Mouse (Mus musculus) neural tube, embryonic 14.5 days (tissue): ENCODE data around the gene Sec16a. TPM values are rescaled to one million over a fixed set of nuclear protein-coding genes. Genes with fewer than 3 reads are reported as not detected.

Source experiments
- ATAC-seq: fragments of 200-750 bp; cut with Nextera tagmentation; 2 replicates; pipeline ENCODE4 v1.8.0; 2017; ENCODE audit warnings: low read depth, mild to moderate bottlenecking, moderate TSS enrichment, moderate library complexity
- H3K27ac ChIP-seq: fragments of 300-500 bp; sonication (generic); 2 replicates; pipeline ENCODE4 v1.5.1; 2014; ENCODE audit warnings: low read depth, mild to moderate bottlenecking, control low read depth, low read length, moderate library complexity, mixed read lengths
- H3K27me3 ChIP-seq: fragments of 300-500 bp; sonication (generic); 2 replicates; pipeline ENCODE4 v1.6.1; 2014; ENCODE audit warnings: low read length; ENCODE audit not compliant: control insufficient read depth, insufficient read depth
- H3K36me3 ChIP-seq: fragments of 300-500 bp; sonication (generic); 2 replicates; pipeline ENCODE4 v1.6.1; 2014; ENCODE audit warnings: low read length, mixed read lengths; ENCODE audit not compliant: control insufficient read depth, insufficient read depth
- H3K4me1 ChIP-seq: fragments of 300-500 bp; sonication (generic); 2 replicates; pipeline ENCODE4 v1.6.1; 2014; ENCODE audit warnings: low read length; ENCODE audit not compliant: control insufficient read depth, insufficient read depth
- H3K4me2 ChIP-seq: fragments of 300-500 bp; sonication (generic); 2 replicates; pipeline ENCODE4 v1.6.1; 2014; ENCODE audit warnings: mild to moderate bottlenecking, low read depth, low read length, control low read depth
- H3K4me3 ChIP-seq: fragments of 300-500 bp; sonication (generic); 2 replicates; pipeline ENCODE4 v1.5.1; 2014; ENCODE audit warnings: low read depth, low read length, control low read depth, mixed read lengths
- H3K9ac ChIP-seq: fragments of 300-500 bp; sonication (generic); replicated peaks from 2 replicates; pipeline ENCODE4 v1.6.1; 2014; ENCODE audit warnings: low read depth, mild to moderate bottlenecking, control low read depth, low read length, mixed read lengths
- H3K9me3 ChIP-seq: fragments of 300-500 bp; sonication (generic); 2 replicates; pipeline ENCODE4 v1.6.1; 2016; ENCODE audit warnings: low read length; ENCODE audit not compliant: control insufficient read depth
- WGBS: fragments of 180-500 bp; shearing (Covaris S2); extraction: QIAGEN DNeasy Blood & Tissue Kit; methylation state at CpG from one replicate; pipeline ENCODE4 v1.1.7; 2014; 5-methylcytosine and 5-hydroxymethylcytosine counted together
- polyA plus RNA-seq: library from polyadenylated mRNA; unstranded; fragments of >200 nt; fragmentation: Nextera tagmentation; extraction: Ambion mirVana; gene quantifications from 2 replicates; pipeline ENCODE4 v1.2.1, GENCODE M21; 2014

Gene Sec16a
- polyA plus RNA-seq, 1 experiment from 2014 or later, result 27.2 TPM

- no peaks in the 10 kb centered on the region for H3K27me3 ChIP-seq
- peaks cover 74% of the 10 kb centered on the region for H3K4me1 ChIP-seq
- 0 out of 2 replicates have a peak overlapping the region, but pooled peaks have one; percentile 21 for H3K9ac ChIP-seq
- H3K36me3 ChIP-seq, result peaks cover 3% of the 10 kb centered on the region; the same call in 1 of the 2 replicates
- WGBS, result 4% methylated on average over 7 of the region's 7 CpGs
- H3K4me2 ChIP-seq, result peak overlapping the region; percentile 35; the same call in 1 of the 2 replicates
- H3K9me3 ChIP-seq, result no peaks in the 10 kb centered on the region
- ATAC-seq, result no peak
- H3K4me3 ChIP-seq, result no peak overlapping the region
- H3K27ac ChIP-seq, result peak overlapping the region; percentile 88
Observed at GRCm38 (mm10) chr2:26485710-26486109, 40.7 kb upstream of the Sec16a start.

GRCm38 (mm10) chr2:26485278-26485677 lies 40.3 kb upstream of the Sec16a start:
- Histone ChIP-seq H3K27me3 (no peaks in the 10 kb centered on the region), H3K27ac (peak overlapping the region; percentile 88), H3K4me3 (no peak overlapping the region), H3K4me1 (peaks cover 70% of the 10 kb centered on the region), H3K4me2 (0 out of 2 replicates have a peak overlapping the region, but pooled peaks have one; percentile 35), H3K36me3 (peaks cover 3% of the 10 kb centered on the region; the same call in 1 of the 2 replicates), H3K9me3 (no peaks in the 10 kb centered on the region), H3K9ac (no peak overlapping the region)
- WGBS, result 36% methylated on average over 9 of the region's 9 CpGs
- 0 out of 2 replicates have a peak, but pooled peaks have one; percentile 4 for ATAC-seq

- Histone ChIP-seq H3K4me3 (no peak overlapping the region), H3K27me3 (no peaks in the 10 kb centered on the region), H3K27ac (no peak overlapping the region; the same call in 1 of the 2 replicates), H3K9me3 (no peaks in the 10 kb centered on the region), H3K4me2 (no peak overlapping the region), H3K9ac (no peak overlapping the region), H3K4me1 (peaks cover 65% of the 10 kb centered on the region), H3K36me3 (peaks cover 3% of the 10 kb centered on the region; the same call in 1 of the 2 replicates)
- no peak for ATAC-seq
- WGBS, result 65% methylated on average over 10 of the region's 10 CpGs
Observed at GRCm38 (mm10) chr2:26484169-26484568, 39.2 kb upstream of the Sec16a start.

GRCm38 (mm10) chr2:26483230-26483869 lies 38.3 kb upstream of the Sec16a start:
- peak overlapping the region; percentile 44 for H3K27ac ChIP-seq
- H3K9ac ChIP-seq, result no peak overlapping the region
- no peaks in the 10 kb centered on the region for H3K27me3 ChIP-seq
- peaks cover 65% of the 10 kb centered on the region for H3K4me1 ChIP-seq
- 51% methylated on average over 13 of the region's 13 CpGs for WGBS
- H3K9me3 ChIP-seq, result no peaks in the 10 kb centered on the region
- peaks cover 5% of the 10 kb centered on the region; the same call in 1 of the 2 replicates for H3K36me3 ChIP-seq
- H3K4me3 ChIP-seq, result no peak overlapping the region
- no peak for ATAC-seq
- no peak overlapping the region for H3K4me2 ChIP-seq

- H3K4me3 ChIP-seq, result no peak overlapping the region
- WGBS, result 88% methylated on average over 3 of the region's 3 CpGs
- no peak for ATAC-seq
- H3K9me3 ChIP-seq, result no peaks in the 10 kb centered on the region
- peaks cover 6% of the 10 kb centered on the region; the same call in 1 of the 2 replicates for H3K36me3 ChIP-seq
- H3K4me2 ChIP-seq, result no peak overlapping the region
- H3K4me1 ChIP-seq, result peaks cover 62% of the 10 kb centered on the region
- no peak overlapping the region for H3K9ac ChIP-seq
- H3K27me3 ChIP-seq, result no peaks in the 10 kb centered on the region
- H3K27ac ChIP-seq, result peak overlapping the region; percentile 44
Observed at GRCm38 (mm10) chr2:26482824-26483223, 37.8 kb upstream of the Sec16a start.

GRCm38 (mm10) chr2:26481724-26482495 lies 36.9 kb upstream of the Sec16a start:
- Histone ChIP-seq H3K27me3 (no peaks in the 10 kb centered on the region), H3K9me3 (no peaks in the 10 kb centered on the region), H3K27ac (no peak overlapping the region), H3K4me3 (no peak overlapping the region), H3K9ac (no peak overlapping the region), H3K4me1 (peaks cover 52% of the 10 kb centered on the region), H3K36me3 (peaks cover 9% of the 10 kb centered on the region; the same call in 1 of the 2 replicates), H3K4me2 (peak overlapping the region; percentile 6; the same call in 1 of the 2 replicates)
- WGBS, result 71% methylated on average over 10 of the region's 10 CpGs
- ATAC-seq, result no peak

GRCm38 (mm10) chr2:26480911-26481310 lies 35.9 kb upstream of the Sec16a start:
- ATAC-seq, result no peak
- Histone ChIP-seq H3K36me3 (peaks cover 12% of the 10 kb centered on the region), H3K27ac (no peak overlapping the region), H3K9me3 (no peaks in the 10 kb centered on the region), H3K27me3 (no peaks in the 10 kb centered on the region), H3K4me1 (peaks cover 44% of the 10 kb centered on the region), H3K9ac (no peak overlapping the region), H3K4me2 (no peak overlapping the region), H3K4me3 (no peak overlapping the region)
- WGBS, result 89% methylated on average over 12 of the region's 12 CpGs

GRCm38 (mm10) chr2:26478685-26479205 lies 33.7 kb upstream of the Sec16a start:
- no peak overlapping the region for H3K4me2 ChIP-seq
- peaks cover 12% of the 10 kb centered on the region for H3K36me3 ChIP-seq
- H3K9ac ChIP-seq, result no peak overlapping the region
- no peak overlapping the region for H3K4me3 ChIP-seq
- no peaks in the 10 kb centered on the region for H3K9me3 ChIP-seq
- ATAC-seq, result peak; percentile 52; the same call in 1 of the 2 replicates
- no peaks in the 10 kb centered on the region for H3K27me3 ChIP-seq
- no peak overlapping the region; the same call in 1 of the 2 replicates for H3K27ac ChIP-seq
- H3K4me1 ChIP-seq, result peaks cover 27% of the 10 kb centered on the region
- 78% methylated on average over 2 of the region's 2 CpGs for WGBS
